Mouse (Mus musculus): Measurements from ENCODE around the gene Mgst3. TPM values are rescaled to one million over a fixed set of nuclear protein-coding genes. Genes with fewer than 3 reads are reported as not detected.
A peak's percentile ranks its signal among the peaks of the same experiment; 100 is the strongest.
"Not testable (repeated sequence)": the region's sequence is repeated elsewhere in the genome, so short reads cannot be mapped to it uniquely, and the experiment has no call there.

Mgst3 gene
- total RNA-seq, 2 experiments from 2014 or later = 298 to 410 TPM

DNA sequence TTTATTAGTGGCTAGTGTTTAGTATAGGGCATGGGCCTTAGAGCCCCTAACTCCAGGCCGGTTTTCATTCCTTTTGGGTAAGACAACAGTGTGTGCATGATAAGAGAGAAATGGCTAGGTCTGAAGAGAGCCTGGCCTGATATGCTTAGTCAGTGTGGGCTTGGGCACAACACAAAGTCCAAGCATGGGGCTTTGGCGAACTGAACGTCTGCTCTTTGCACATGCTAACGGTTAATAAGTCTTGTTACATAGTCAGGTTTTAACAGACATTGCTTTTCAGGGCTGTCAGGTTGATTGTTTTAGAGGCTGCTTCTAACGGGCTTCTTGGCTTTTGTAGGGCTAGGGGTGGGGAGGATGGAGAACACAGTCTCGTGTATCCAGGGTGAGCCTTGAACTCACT lies 27.0 kb downstream of the Mgst3 start:
- ATAC-seq (replicated peaks; ENCODE audit: low FRiP score, poor library complexity, severe bottlenecking) = no peak

DNA sequence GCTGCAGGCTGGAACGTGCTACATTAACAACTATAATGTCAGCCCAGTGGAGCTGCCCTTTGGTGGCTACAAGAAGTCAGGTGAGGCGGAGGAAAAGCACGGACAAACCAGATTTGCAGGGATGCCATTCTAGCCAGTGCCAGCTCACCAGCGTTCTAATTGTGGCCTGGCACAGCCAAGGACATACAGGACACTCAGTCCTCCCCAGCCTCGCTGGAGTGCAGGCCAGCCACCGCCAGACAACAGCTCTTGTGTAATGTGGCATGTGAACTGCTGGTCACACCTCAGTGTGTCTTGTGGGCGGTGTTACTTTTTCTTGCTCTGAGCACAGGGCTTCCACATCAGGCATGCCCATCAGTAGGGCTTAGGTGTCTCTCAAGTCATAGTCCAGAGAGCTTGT lies 27.8 kb downstream of the Mgst3 start:
- ATAC-seq (replicated peaks; ENCODE audit: low FRiP score, poor library complexity, severe bottlenecking) = no peak

DNA sequence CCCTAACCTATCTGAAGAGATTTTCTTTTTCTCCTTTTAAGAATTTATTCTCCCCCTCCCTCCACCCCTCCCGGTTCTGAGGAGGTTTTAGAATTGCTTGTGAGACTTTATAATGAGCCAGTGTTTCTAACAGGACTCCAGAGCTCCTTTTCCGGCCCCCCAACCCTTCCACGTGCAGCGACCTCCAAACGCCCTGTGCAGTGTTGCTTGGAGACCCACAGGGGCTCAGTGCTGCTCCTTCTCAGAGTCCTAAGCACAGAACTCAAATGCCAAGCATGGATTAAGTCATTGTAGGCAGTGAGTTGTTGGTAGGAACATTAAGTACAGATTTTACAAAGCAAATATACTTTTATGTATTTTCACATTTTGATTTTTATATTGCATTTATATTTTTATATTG lies 30.3 kb downstream of the Mgst3 start:
- no peak for ATAC-seq (replicated peaks; ENCODE audit: low FRiP score, poor library complexity, severe bottlenecking)

DNA sequence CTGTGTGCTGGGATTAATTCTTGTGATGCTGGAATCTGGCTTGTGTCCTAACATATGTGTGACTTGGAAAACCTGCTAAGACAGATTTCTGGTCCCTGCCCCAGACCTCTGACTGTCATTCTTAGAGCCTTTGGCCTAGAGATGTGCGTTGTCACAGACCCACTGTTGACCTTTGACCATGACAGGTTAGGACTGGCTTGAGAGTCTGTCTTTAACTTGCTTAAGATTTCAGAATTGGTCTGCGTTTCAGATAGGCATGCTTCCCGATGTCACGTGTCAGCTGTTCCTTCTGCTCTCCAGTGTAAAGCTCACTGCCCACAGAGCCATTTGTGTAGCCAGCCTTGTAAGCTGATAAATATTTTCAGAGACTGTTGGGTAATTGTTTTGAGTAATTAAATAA lies 30.8 kb downstream of the Mgst3 start:
- ATAC-seq (replicated peaks; ENCODE audit: low FRiP score, poor library complexity, severe bottlenecking) = no peak

DNA sequence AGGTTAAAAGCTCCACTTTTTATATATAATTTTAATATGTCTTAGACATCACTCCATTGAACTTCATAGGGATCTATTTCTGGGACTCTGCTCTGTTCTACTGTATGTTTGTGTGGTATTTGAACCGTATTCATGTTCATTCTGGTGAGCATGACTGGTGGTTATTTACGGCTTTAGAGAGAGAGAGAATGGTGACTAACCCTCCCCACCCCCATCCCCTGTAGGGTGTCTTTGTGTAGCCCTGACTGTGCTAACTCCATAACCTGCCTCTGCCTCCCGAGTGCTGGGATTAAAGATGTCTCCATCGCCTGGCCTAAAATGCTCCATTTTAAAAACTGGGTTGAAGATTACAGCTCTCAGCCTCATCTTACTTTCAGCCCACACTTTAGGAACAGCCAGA lies 33.4 kb downstream of the Mgst3 start:
- ATAC-seq (replicated peaks; ENCODE audit: low FRiP score, poor library complexity, severe bottlenecking) = no peak

DNA sequence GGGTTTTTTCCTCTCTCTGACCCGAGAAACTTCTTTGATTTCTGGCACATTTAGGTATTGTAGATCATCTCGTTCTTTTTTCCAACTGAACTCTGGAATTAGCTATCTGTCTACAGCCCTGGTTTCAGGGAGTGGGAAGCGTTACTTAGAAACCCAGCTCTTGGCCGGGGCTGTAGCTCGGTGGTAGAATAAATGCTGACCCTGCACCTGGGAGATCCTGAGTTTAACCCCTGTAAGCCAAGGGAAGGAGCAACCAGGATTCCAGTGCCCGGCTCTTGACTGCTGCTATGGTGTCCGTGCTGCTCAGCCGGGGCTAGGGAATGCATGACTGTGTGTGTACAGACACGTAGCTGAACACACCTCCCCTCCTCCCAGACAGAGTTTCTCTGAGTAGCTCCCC lies 34.9 kb downstream of the Mgst3 start:
- no peak for ATAC-seq (replicated peaks; ENCODE audit: low FRiP score, poor library complexity, severe bottlenecking)

DNA sequence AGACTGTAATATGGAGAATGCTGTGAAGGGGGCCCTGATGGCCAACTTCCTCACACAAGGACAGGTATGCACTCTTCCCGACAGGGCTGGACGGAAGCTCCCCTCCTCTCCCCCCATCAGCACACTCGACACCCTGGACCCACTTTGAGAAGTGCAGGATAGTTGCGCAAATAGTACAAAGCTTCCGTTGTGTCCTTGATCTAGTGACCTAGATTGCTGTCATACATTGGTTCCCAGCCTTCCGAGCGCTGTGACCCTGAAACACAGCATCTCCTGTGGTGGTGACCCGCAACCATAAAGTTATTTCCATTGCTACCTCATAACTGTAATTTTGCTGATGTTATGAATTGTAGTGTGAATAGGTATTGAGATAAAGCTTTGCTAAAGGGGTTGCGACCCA lies 36.3 kb downstream of the Mgst3 start:
- ATAC-seq (replicated peaks; ENCODE audit: low FRiP score, poor library complexity, severe bottlenecking) = no peak

DNA sequence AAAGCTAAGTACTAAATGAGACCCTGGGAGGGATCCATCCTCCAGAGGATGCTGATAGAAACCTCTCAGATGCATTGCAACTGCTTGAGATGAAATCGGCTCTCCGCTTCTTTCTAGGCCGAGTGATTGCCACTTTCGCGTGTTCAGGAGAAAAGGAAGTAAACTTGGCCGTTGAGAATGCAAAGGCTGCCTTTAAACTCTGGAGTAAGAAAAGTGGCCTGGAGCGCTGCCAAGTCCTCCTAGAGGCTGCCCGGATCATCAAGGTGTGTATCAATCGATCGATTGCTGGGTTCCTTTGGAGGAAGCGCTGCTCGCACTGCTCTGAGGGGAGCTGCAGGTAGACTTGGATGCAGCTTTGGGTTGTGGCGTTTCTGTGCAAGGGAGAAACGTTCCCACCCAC lies 41.2 kb downstream of the Mgst3 start:
- ATAC-seq (replicated peaks; ENCODE audit: low FRiP score, poor library complexity, severe bottlenecking) = no peak

DNA sequence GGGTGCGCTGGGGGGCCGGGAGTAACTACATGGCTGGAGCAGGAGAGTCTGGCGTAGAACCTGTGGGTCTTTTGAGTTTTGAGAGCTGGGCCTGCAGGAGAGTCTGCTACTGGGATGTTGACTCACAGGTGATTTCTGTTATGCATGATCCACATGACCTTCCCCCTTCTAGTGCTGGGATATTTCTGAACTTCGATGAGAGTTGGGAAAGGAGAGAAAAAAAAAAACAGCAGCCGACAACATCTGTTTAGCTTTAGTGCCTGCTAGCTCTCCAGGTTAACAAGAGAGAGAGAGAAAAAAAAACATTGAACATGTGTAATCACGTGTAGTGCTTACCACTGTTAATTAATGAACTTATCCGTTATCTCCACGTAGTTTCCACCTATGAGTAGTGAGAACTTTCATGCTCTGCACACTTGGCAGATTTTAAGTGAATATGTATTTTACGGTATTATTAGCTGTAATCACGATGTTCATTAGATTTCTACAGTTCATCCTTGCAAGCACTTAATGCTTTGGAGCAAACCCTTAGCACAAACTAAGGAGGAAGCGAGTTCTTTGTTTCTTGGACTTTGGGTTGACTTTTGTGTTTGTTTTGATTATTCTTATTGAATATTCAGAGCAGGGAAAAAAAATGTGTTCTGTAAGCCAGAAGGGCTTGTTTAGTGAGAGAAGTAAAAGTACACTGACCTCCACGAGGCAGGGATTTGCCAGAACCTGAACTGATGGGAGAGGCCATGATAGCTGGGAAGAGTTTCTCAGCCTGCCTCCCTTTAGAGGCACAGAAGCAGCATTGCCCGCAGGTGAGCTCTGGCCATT lies 42.8 kb downstream of the Mgst3 start:
- no peak for ATAC-seq (replicated peaks; ENCODE audit: low FRiP score, poor library complexity, severe bottlenecking)

DNA sequence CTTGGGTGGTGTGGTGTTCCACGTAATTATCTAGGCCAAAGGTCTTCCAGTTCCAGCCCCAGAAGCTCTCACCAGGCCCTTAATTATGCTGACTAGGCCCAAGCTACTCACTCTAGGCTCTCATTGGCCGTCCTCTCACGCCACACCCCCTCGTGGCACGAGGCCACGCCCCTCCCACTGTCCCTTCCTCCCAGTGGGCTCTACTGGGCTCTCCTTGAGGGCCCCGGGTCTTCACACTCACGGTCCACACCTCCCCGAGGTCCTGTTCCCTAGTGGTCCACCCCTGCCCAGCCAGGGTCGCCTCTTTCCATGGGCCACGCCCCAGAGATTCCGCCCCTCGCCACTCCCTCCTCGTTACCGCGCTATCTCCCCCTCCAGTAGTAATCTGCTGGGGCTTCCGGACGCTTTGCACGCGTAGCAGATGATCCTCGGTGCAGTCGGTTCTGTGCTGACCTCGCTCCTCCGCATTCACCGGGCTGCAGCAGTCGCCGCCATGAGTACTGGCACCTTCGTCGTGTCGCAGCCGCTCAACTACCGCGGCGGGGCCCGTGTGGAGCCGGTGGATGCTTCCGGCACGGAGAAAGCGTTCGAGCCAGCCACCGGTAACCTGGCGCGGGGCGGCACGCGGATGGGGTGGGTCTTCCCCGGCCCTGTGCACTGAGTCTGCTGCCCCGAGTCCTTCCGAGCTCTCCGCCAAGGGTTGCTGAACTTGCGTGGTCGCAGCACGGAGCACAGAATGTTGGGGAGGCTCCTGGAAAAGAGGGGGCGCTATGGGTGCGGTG lies 43.6 kb downstream of the Mgst3 start, which contains the start of gene Aldh9a1:
TSS of gene Aldh9a1 (plus strand) at position 177 of the 782 bp plus-strand sequence.
- ATAC-seq (replicated peaks; ENCODE audit: low FRiP score, poor library complexity, severe bottlenecking) = peak; percentile 99

DNA sequence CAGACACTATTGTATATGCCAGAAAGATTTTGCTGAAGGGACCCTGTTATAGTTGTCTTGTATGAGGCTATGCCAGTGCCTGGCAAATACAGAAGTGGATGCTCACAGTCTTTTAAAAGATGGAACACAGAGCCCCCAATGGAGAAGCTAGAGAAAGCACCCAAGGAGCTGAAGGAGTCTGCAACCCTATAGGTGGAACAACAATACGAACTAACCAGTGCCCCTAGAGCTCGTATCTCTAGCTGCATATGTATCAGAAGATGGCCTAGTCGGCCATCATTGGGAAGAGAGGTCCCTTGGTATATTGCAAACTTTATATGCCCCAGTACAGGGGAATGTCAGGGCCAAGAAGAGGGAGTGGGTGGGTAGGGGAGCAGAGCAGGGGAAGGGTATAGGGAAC lies 44.4 kb downstream of the Mgst3 start:
- ATAC-seq (replicated peaks; ENCODE audit: low FRiP score, poor library complexity, severe bottlenecking) = not testable (repeated sequence)

DNA sequence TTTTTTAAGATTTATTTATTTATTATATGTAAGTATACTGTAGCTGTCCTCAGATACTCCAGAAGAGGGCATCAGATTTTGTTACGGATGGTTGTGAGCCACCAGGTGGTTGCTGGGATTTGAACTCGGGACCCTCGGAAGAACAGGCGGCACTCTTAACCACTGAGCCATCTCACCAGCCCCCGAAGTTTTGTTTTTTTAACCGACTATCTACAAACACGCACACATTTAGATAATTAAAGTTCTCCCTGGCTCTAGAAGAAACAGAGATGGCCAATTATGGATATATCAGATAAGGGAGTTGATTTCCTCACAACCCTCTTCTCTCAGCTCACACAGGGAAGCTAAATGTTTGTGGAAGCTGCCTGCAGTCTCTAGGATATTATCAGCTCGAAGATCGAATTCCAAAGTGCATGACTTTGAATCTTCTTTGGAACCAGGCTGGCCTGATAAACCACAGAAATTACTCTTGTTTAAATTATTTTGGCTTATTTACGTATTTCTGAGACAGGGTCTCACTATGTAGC lies 47.6 kb downstream of the Mgst3 start:
- not testable (repeated sequence) for ATAC-seq (replicated peaks; ENCODE audit: low FRiP score, poor library complexity, severe bottlenecking)

DNA sequence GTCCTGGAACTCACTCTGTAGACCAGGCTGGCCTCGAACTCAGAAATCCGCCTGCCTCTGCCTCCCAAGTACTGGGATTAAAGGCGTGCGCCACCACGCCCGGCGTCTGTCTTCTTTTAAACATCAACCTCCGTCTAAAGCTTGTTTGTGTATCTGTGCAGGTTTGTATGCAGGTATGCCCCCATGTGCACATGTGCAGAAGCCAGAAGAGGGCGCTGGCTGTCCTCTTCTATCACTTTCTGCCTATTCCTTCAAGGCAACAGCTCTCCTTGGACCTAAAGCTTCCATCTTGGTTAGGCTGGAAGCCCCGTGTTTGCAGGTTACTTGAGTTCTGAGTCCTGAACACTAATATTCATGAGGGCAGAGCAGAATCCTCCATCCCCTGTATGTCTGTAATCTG lies 50.8 kb downstream of the Mgst3 start:
- ATAC-seq (replicated peaks; ENCODE audit: low FRiP score, poor library complexity, severe bottlenecking) = no peak

DNA sequence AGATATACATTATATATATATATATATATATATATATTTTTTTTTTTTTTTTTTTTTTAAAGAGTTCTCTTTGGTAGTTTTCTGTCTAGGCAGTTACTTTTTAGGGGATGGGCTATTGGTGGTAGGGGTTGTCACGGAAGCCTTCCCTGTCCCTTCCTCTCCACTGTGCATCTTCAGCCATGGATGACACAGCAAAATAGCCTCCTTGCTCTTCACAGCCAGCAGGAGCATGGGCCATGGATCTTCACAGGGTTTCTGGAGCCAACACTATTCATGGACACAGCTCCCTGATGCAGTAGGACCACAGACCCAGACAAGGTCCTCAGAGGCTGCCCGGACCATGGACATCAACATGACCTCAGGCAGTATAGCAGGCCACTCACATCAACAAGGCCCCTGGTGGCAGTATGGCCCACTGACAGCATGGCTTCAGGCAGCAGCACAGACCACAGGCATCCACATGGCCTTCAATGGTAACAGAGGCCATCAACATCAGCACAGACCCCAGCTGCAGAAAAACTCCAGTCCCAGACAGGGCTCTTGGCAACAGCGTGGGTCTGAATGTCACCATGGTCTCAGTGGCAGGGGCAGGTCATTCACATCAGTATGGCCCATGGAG lies 52.6 kb downstream of the Mgst3 start:
- ATAC-seq (replicated peaks; ENCODE audit: low FRiP score, poor library complexity, severe bottlenecking) = peak; percentile 79

DNA sequence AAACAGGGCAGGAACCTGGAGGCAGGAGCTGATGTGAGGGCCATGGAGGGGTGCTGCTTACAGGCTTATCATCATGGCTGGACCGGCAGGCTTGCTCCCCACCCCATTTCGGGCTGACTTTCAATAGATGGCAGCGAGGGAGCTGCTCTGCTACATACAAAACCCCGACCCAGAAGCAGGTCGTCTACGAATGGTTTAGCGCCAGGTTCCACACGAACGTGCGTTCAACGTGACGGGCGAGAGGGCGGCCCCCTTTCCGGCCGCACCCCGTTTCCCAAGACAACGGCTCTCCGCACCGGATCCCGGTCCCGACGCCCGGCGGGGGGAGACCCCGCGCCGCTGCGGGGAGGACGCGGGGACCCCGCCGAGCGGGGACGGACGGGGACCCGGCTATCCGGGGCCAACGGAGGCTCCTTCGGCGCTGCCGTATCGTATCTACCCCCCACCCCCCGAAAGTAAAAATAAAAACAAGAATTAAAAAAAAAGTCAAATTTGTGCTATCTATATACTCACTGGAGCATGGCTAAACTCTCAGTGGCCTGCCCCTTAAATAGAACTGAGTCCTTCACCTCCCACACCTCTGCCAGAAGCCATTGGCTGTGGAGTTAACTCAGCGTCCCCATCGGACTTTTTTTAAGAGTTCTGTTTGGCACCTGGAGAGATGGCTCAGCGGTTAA lies 53.4 kb downstream of the Mgst3 start:
- ATAC-seq (replicated peaks; ENCODE audit: low FRiP score, poor library complexity, severe bottlenecking) = peak; percentile 65; the same call in 1 of the 2 replicates

DNA sequence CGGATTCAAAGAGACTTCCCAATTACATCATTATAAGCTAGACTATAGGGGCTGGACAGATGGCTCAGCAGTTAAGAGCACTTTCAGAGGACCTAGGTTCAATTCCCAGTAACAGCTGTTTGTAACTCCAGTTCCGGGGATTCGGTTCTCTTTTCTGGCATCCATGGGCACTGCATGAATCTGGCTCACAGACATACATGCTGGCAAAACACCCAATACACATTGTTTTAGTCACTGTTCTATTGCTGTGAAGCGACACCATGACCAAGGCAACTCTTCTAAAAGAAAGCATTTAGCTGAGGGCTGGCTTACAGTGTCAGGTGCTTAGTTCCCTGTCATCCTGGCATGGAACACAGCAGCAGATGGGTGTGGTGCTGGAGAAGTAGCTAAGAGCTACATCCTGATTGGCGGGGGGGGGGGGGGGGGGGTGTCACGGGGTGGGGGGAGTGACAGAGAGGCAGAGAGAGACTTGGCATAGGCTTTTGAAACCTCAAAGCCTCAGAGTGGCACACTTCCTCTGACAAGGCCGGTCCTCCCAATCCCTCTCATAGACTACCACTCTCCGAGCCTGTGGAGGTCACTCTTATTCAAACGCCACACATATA lies 54.4 kb downstream of the Mgst3 start:
- ATAC-seq (replicated peaks; ENCODE audit: low FRiP score, poor library complexity, severe bottlenecking) = no peak

DNA sequence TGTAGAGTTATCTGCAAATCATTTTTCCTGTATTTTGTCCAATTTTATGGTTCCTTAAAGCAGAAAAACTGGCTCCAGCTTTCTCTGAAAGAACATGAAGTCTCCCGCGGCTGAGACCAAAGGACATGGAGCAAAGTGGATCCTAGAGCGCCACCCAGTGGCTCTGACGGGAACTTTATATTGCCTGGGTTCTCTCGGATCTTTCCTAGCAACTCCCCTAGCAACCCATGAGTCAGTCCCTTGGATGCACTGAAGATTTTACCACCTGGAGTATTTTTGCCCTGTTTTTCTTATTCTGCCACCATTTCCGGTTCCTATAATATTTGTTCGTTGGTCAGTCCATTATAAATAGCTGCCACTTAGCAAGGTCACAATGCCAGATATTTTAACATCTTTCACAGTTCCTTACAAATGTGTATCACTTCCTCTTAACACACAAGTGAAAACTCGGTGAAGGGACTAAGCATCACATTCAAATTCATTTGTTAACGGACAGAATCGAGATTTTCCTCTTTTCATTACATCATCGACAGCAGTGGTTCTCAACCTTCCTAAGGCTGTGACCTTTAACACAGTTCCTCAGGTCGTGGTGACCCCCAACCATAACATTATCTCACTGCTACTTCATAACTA lies 56.1 kb downstream of the Mgst3 start:
- ATAC-seq (replicated peaks; ENCODE audit: low FRiP score, poor library complexity, severe bottlenecking) = 0 out of 2 replicates have a peak, but pooled peaks have one; percentile 62

DNA sequence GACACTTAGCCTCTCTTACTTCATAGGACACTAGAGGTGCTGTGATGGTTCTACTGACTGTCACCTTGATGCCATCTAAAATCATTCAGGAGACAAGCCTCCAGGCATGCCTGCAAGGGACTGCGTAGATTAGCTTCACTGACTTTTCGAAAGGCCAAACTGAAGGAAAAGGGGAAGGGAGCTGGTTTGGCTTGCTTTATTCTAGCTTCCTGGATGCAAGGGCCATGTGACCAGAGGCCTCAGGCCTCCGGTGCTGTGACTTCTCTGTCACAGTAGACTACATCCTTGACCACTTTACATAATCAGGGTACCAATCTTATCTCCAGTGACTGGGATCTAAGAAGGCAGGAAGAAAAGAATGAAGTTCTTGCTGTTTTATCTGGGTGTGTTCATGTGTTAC lies 57.2 kb downstream of the Mgst3 start:
- no peak for ATAC-seq (replicated peaks; ENCODE audit: low FRiP score, poor library complexity, severe bottlenecking)

DNA sequence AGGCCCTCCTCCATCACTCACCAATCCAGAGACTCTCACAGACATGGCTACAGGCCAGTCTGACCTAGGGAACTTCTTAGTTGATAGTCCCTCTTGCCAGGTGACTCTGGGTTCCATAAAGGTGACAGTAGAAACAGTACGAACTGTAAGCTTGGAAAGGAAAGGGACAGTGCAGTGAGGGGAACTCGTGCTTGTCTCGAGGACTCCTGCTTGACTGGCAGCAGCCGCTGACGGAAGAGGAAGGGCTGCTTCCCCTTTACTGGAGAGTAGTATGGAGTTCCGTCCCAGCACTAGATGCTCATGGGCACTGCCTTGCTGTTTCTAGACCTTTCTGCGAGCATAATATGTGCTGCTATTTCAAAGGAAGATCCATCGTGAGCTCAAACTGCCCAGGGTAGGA lies 62.5 kb downstream of the Mgst3 start:
- ATAC-seq (replicated peaks; ENCODE audit: low FRiP score, poor library complexity, severe bottlenecking) = no peak
